Mouse (Mus musculus): ENCODE data around the gene Arhgef25.

DNA sequence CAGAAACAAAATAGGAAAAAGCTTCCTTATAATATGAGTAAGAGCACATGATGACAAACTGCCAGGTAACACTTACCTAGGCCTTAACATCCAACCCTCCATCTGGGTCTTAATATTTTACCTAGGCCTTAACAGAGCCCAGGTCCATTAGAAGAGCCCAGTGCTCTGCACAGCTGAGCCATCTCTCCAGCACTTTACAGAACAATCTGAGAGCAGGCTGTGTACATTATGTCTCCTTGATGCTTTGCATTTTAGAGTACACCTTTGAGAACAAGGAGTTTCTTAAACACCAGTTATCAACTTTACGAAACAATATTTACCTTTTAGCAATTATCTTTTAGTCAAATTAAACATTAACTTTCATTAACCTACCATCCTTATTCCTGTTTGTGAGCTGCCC is 33.8 kb downstream of the Arhgef25 start:
- no peak for TF ChIP-seq CTCF (IDR thresholded peaks at IDR 0.05; ENCODE audit: control insufficient read depth, insufficient read depth, insufficient read length)
- no peak for TF ChIP-seq MYOG (IDR thresholded peaks at IDR 0.05; ENCODE audit: control insufficient read depth, extremely low read depth, insufficient read length)
- TF ChIP-seq MAX (IDR thresholded peaks at IDR 0.05), result no peak
- no peak for TF ChIP-seq USF1 (IDR thresholded peaks at IDR 0.05; ENCODE audit: low read depth)
